Mouse (Mus musculus) intestine, postnatal 0 days (tissue): ENCODE results near the gene Nop9. TPM values are rescaled to one million over a fixed set of nuclear protein-coding genes. Genes with fewer than 3 reads are reported as not detected.

Source experiments
- ATAC-seq: fragments of 200-750 bp; cut with Nextera tagmentation; 2 replicates; pipeline ENCODE4 v1.8.0; 2017; ENCODE audit warnings: mild to moderate bottlenecking, moderate TSS enrichment, moderate library complexity
- H3K27ac ChIP-seq: fragments of 300-500 bp; sonication (generic); 2 replicates; pipeline ENCODE4 v1.5.1; 2014; ENCODE audit warnings: mild to moderate bottlenecking, low read depth, low read length, moderate library complexity
- H3K27me3 ChIP-seq: fragments of 300-500 bp; sonication (generic); replicated peaks from 2 replicates; pipeline ENCODE4 v1.6.1; 2014; ENCODE audit warnings: low read length, mixed read lengths; ENCODE audit not compliant: control insufficient read depth, insufficient read depth
- H3K36me3 ChIP-seq: fragments of 300-500 bp; sonication (generic); 2 replicates; pipeline ENCODE4 v1.6.1; 2014; ENCODE audit warnings: mild to moderate bottlenecking, moderate library complexity; ENCODE audit not compliant: control insufficient read depth, insufficient read depth
- H3K4me1 ChIP-seq: fragments of 300-500 bp; sonication (generic); replicated peaks from 2 replicates; pipeline ENCODE4 v1.6.1; 2014; ENCODE audit warnings: antibody characterized with exemption, low read length, mixed read lengths; ENCODE audit not compliant: control insufficient read depth, insufficient read depth
- H3K4me2 ChIP-seq: fragments of 300-500 bp; sonication (generic); replicated peaks from 2 replicates; pipeline ENCODE4 v1.6.1; 2014; ENCODE audit warnings: low read depth, mild to moderate bottlenecking, moderate library complexity
- H3K4me3 ChIP-seq: fragments of 300-500 bp; sonication (generic); 2 replicates; pipeline ENCODE4 v1.5.1; 2014; ENCODE audit warnings: low read depth, low read length
- H3K9ac ChIP-seq: fragments of 300-500 bp; sonication (generic); 2 replicates; pipeline ENCODE4 v1.6.1; 2014; ENCODE audit warnings: mild to moderate bottlenecking, low read depth, low read length
- H3K9me3 ChIP-seq: fragments of 300-500 bp; sonication (generic); 2 replicates; pipeline ENCODE4 v1.6.1; 2016; ENCODE audit warnings: mixed run types; ENCODE audit not compliant: control insufficient read depth
- CTCF ChIP-seq: sonication (generic); IDR thresholded peaks from 2 replicates; pipeline ENCODE4 v1.5.1; 2016; ENCODE audit warnings: low read depth, mild to moderate bottlenecking, control low read depth, antibody characterized with exemption, moderate library complexity
- WGBS: fragments of 180-500 bp; shearing (Covaris S2); extraction: QIAGEN DNeasy Blood & Tissue Kit; methylation state at CpG from one replicate; pipeline ENCODE4 v1.1.7; 2014; 5-methylcytosine and 5-hydroxymethylcytosine counted together
- polyA plus RNA-seq: library from polyadenylated mRNA; unstranded; fragments of >200 nt; fragmentation: Nextera tagmentation; extraction: Ambion mirVana; gene quantifications from 2 replicates; pipeline ENCODE4 v1.2.1, GENCODE M21; 2015

The Nop9 gene
- polyA plus RNA-seq, 1 experiment from 2014 or later, result 14.4 TPM

- ATAC-seq, result no peak
- peaks cover 11% of the 10 kb centered on the region; the same call in 1 of the 2 replicates for H3K27me3 ChIP-seq
- WGBS, result 52% methylated on average over 11 of the region's 11 CpGs
- no peak overlapping the region for H3K27ac ChIP-seq
- peak overlapping the region; percentile 86 for H3K4me2 ChIP-seq
- H3K36me3 ChIP-seq, result peaks cover 7% of the 10 kb centered on the region; the same call in 1 of the 2 replicates
- H3K9me3 ChIP-seq, result no peaks in the 10 kb centered on the region
- H3K9ac ChIP-seq, result no peak overlapping the region; the same call in 1 of the 2 replicates
- H3K4me3 ChIP-seq, result peak overlapping the region; percentile 56
- TF ChIP-seq CTCF, result no peak
- H3K4me1 ChIP-seq, result 0 out of 2 replicates have a peak, but pooled peaks cover 2% of the 10 kb centered on the region
Measured at GRCm38 (mm10) chr14:55787731-55788130, 42.2 kb downstream of the Nop9 start.

GRCm38 (mm10) chr14:55788256-55789050 lies 43.0 kb downstream of the Nop9 start, which contains the start of gene Ripk3:
Gene Ripk3 (minus strand): TSS chr14:55788865.
- H3K27me3 ChIP-seq, result peaks cover 9% of the 10 kb centered on the region; the same call in 1 of the 2 replicates
- 5% methylated on average over 40 of the region's 40 CpGs for WGBS
- peak; percentile 50 for ATAC-seq
- TF ChIP-seq CTCF, result peak; percentile 48
- peaks cover 7% of the 10 kb centered on the region; the same call in 1 of the 2 replicates for H3K36me3 ChIP-seq
- H3K9me3 ChIP-seq, result no peaks in the 10 kb centered on the region
- peak within 1 kb of the TSS; percentile 86 for H3K4me2 ChIP-seq
- H3K9ac ChIP-seq, result peak within 1 kb of the TSS; percentile 50
- 0 out of 2 replicates have a peak, but pooled peaks cover 2% of the 10 kb centered on the region for H3K4me1 ChIP-seq
- H3K4me3 ChIP-seq, result peak within 1 kb of the TSS; percentile 56
- H3K27ac ChIP-seq, result no peak within 1 kb of the TSS

GRCm38 (mm10) chr14:55793461-55793860 lies 48.0 kb downstream of the Nop9 start:
- Histone ChIP-seq H3K4me1 (0 out of 2 replicates have a peak, but pooled peaks cover 2% of the 10 kb centered on the region), H3K9me3 (no peaks in the 10 kb centered on the region), H3K27ac (no peak overlapping the region), H3K36me3 (no peaks in the 10 kb centered on the region), H3K9ac (no peak overlapping the region), H3K4me3 (no peak overlapping the region), H3K4me2 (no peak overlapping the region), H3K27me3 (no peaks in the 10 kb centered on the region)
- no peak for TF ChIP-seq CTCF
- 59% methylated on average over 2 of the region's 2 CpGs for WGBS
- no peak for ATAC-seq

- WGBS, result 68% methylated on average over 2 of the region's 2 CpGs
- H3K36me3 ChIP-seq, result no peaks in the 10 kb centered on the region
- no peaks in the 10 kb centered on the region for H3K9me3 ChIP-seq
- no peak overlapping the region for H3K9ac ChIP-seq
- no peak overlapping the region for H3K4me3 ChIP-seq
- no peak for TF ChIP-seq CTCF
- no peak overlapping the region for H3K27ac ChIP-seq
- H3K27me3 ChIP-seq, result no peaks in the 10 kb centered on the region
- no peak overlapping the region for H3K4me2 ChIP-seq
- 0 out of 2 replicates have a peak, but pooled peaks cover under 1% of the 10 kb centered on the region for H3K4me1 ChIP-seq
- ATAC-seq, result no peak
Measured at GRCm38 (mm10) chr14:55793946-55794345, 48.5 kb downstream of the Nop9 start.

- Histone ChIP-seq H3K27me3 (no peaks in the 10 kb centered on the region), H3K27ac (peak overlapping the region; percentile 76), H3K4me3 (no peak overlapping the region), H3K36me3 (no peaks in the 10 kb centered on the region), H3K9ac (no peak overlapping the region), H3K4me2 (0 out of 2 replicates have a peak overlapping the region, but pooled peaks have one; percentile 30), H3K9me3 (no peaks in the 10 kb centered on the region), H3K4me1 (no peaks in the 10 kb centered on the region)
- no peak for TF ChIP-seq CTCF
- ATAC-seq, result peak; percentile 100
- 42% methylated on average over 15 of the region's 15 CpGs for WGBS
Measured at GRCm38 (mm10) chr14:55795380-55796163, 50.1 kb downstream of the Nop9 start.

Other genes with a start within 250 kb of the Nop9 start
- 0.24 and 0.39 TPM in 2 replicates for gene Cpne6, start 235.2 kb upstream of the Nop9 start, polyA plus RNA-seq
- not detected in 2 replicates for gene Nrl, start 220.7 kb upstream of the Nop9 start, polyA plus RNA-seq
- gene Pck2, start 205.4 kb upstream of the Nop9 start, polyA plus RNA-seq, result 16.7 and 17.6 TPM in 2 replicates
- gene Dcaf11, start 185.7 kb upstream of the Nop9 start, polyA plus RNA-seq, result 67.0 and 74.7 TPM in 2 replicates
- 1.2 and 1.8 TPM in 2 replicates for gene A730061H03Rik, start 185.3 kb upstream of the Nop9 start, polyA plus RNA-seq
- 0.48 and 0.52 TPM in 2 replicates for gene Fitm1, start 170.1 kb upstream of the Nop9 start, polyA plus RNA-seq
- 283 and 287 TPM in 2 replicates for gene Psme1, start 167.6 kb upstream of the Nop9 start, polyA plus RNA-seq
- 21.6 TPM in 2 replicates for gene Emc9, start 160.4 kb upstream of the Nop9 start, polyA plus RNA-seq
- gene Psme2, start 154.6 kb upstream of the Nop9 start, polyA plus RNA-seq, result 481 and 514 TPM in 2 replicates
- gene Rnf31, start 154.0 kb upstream of the Nop9 start, polyA plus RNA-seq, result 18.2 and 24.0 TPM in 2 replicates
- 44.7 and 46.9 TPM in 2 replicates for gene Irf9, start 142.1 kb upstream of the Nop9 start, polyA plus RNA-seq
- 29.8 and 30.1 TPM in 2 replicates for gene Rec8, start 127.7 kb upstream of the Nop9 start, polyA plus RNA-seq
- gene Ipo4, start 109.7 kb upstream of the Nop9 start, polyA plus RNA-seq, result 28.0 and 29.8 TPM in 2 replicates
- gene Gm49378, start 107.8 kb upstream of the Nop9 start, polyA plus RNA-seq, result 2.3 and 2.7 TPM in 2 replicates
- gene Tm9sf1, start 101.9 kb upstream of the Nop9 start, polyA plus RNA-seq, result 94.6 and 95.9 TPM in 2 replicates
- gene Tssk4, start 95.5 kb upstream of the Nop9 start, polyA plus RNA-seq, result 0.65 and 0.69 TPM in 2 replicates
- gene Mdp1, start 85.2 kb upstream of the Nop9 start, polyA plus RNA-seq, result 85.1 and 94.0 TPM in 2 replicates
- 21.3 and 24.4 TPM in 2 replicates for gene Gmpr2, start 73.8 kb upstream of the Nop9 start, polyA plus RNA-seq
- 385 and 387 TPM in 2 replicates for gene Nedd8, start 73.6 kb upstream of the Nop9 start, polyA plus RNA-seq
- 20.6 and 21.9 TPM in 2 replicates for gene Tinf2, start 63.9 kb upstream of the Nop9 start, polyA plus RNA-seq
- 1.1 and 1.3 TPM in 2 replicates for gene Tgm1, start 31.8 kb upstream of the Nop9 start, polyA plus RNA-seq
- 24.0 and 25.6 TPM in 2 replicates for gene Rabggta, start 23.4 kb upstream of the Nop9 start, polyA plus RNA-seq
- gene Dhrs1, start within 50 bp of the Nop9 start, polyA plus RNA-seq, result 466 and 476 TPM in 2 replicates
- gene Cideb, start 12.8 kb downstream of the Nop9 start, polyA plus RNA-seq, result 366 and 385 TPM in 2 replicates
- 6.7 and 9.0 TPM in 2 replicates for gene Ltb4r2, start 15.7 kb downstream of the Nop9 start, polyA plus RNA-seq
- gene Ltb4r1, start 20.3 kb downstream of the Nop9 start, polyA plus RNA-seq, result 3.8 and 4.1 TPM in 2 replicates
- gene Adcy4, start 38.4 kb downstream of the Nop9 start, polyA plus RNA-seq, result 3.5 and 4.3 TPM in 2 replicates
- gene Ripk3, start 43.2 kb downstream of the Nop9 start, polyA plus RNA-seq, result 39.2 and 47.3 TPM in 2 replicates
- gene Nfatc4, start 77.5 kb downstream of the Nop9 start, polyA plus RNA-seq, result 5.9 and 6.1 TPM in 2 replicates
- gene Nynrin, start 108.3 kb downstream of the Nop9 start, polyA plus RNA-seq, result 2.2 and 2.5 TPM in 2 replicates
- 0.16 and 0.26 TPM in 2 replicates for gene Cbln3, start 138.7 kb downstream of the Nop9 start, polyA plus RNA-seq
- gene Khnyn, start 139.3 kb downstream of the Nop9 start, polyA plus RNA-seq, result 5.1 and 6.3 TPM in 2 replicates
- gene Sdr39u1, start 154.6 kb downstream of the Nop9 start, polyA plus RNA-seq, result 70.9 and 71.5 TPM in 2 replicates
- gene Cma1, start 199.0 kb downstream of the Nop9 start, polyA plus RNA-seq, result 5.8 and 6.4 TPM in 2 replicates
- gene Cma2, start 205.3 kb downstream of the Nop9 start, polyA plus RNA-seq, result not detected in 2 replicates